Mouse (Mus musculus) liver, embryonic 14.5 days (tissue): Measurements from ENCODE around the gene Cldn20. TPM values are rescaled to one million over a fixed set of nuclear protein-coding genes. Genes with fewer than 3 reads are reported as not detected.

ENCODE experiments used
- ATAC-seq: fragments of 200-750 bp; cut with Nextera tagmentation; 2 replicates; pipeline ENCODE4 v1.8.0; 2017; ENCODE audit warnings: moderate number of reproducible peaks, mild to moderate bottlenecking, moderate library complexity; ENCODE audit not compliant: insufficient read depth
- DNase-seq, 3 experiments: peaks; one replicate each; pipeline ENCODE4 v3.0.0-alpha.2; 2012 to 2013; ENCODE audit warnings: low read depth in 3 of 3, low spot score in 3 of 3
- H3K27ac ChIP-seq: fragments of 300-500 bp; sonication (generic); 2 replicates; pipeline ENCODE4 v1.5.1; 2014; ENCODE audit warnings: moderate library complexity, mild to moderate bottlenecking, control low read depth, inconsistent platforms
- H3K27me3 ChIP-seq: fragments of 300-500 bp; sonication (generic); 2 replicates; pipeline ENCODE4 v1.6.1; 2014; ENCODE audit warnings: mild to moderate bottlenecking, low read length, moderate library complexity; ENCODE audit not compliant: control insufficient read depth, insufficient read depth
- H3K36me3 ChIP-seq: fragments of 300-500 bp; sonication (generic); replicated peaks from 2 replicates; pipeline ENCODE4 v1.6.1; 2014; ENCODE audit warnings: low read depth; ENCODE audit not compliant: control insufficient read depth, insufficient read depth
- H3K4me1 ChIP-seq, 2 experiments: fragments of 200-500 bp in 1 of 2; fragments of 300-500 bp in 1 of 2; sonication (generic) in 1 of 2; replicated peaks; 2 replicates each; pipeline ENCODE4 v1.6.1; 2012 to 2014; ENCODE audit warnings: antibody characterized with exemption in 1 of 2, inconsistent platforms in 1 of 2, low read length in 1 of 2; ENCODE audit not compliant: control insufficient read depth in 2 of 2, insufficient read depth in 2 of 2
- H3K4me2 ChIP-seq: fragments of 300-500 bp; sonication (generic); 2 replicates; pipeline ENCODE4 v1.6.1; 2014; ENCODE audit warnings: low read depth, mild to moderate bottlenecking, control low read depth, moderate library complexity
- H3K4me3 ChIP-seq, 2 experiments: fragments of 200-500 bp in 1 of 2; fragments of 300-500 bp in 1 of 2; sonication (generic) in 1 of 2; 2 replicates each; pipeline ENCODE4 v1.5.1; 2012 to 2014; ENCODE audit warnings: low read depth in 2 of 2, low read length in 2 of 2, mild to moderate bottlenecking in 2 of 2, control low read depth in 1 of 2, inconsistent platforms in 1 of 2, moderate library complexity in 1 of 2; ENCODE audit not compliant: insufficient read depth in 1 of 2
- H3K9ac ChIP-seq: fragments of 300-500 bp; sonication (generic); replicated peaks from 2 replicates; pipeline ENCODE4 v1.6.1; 2014; ENCODE audit warnings: mild to moderate bottlenecking, control low read depth, moderate library complexity
- H3K9me3 ChIP-seq: fragments of 300-500 bp; sonication (generic); 2 replicates; pipeline ENCODE4 v1.6.1; 2016; ENCODE audit warnings: low read length, mixed read lengths; ENCODE audit not compliant: control insufficient read depth
- CTCF ChIP-seq: IDR thresholded peaks from 2 replicates; pipeline ENCODE4 v1.5.1; 2016; ENCODE audit warnings: antibody characterized with exemption, low read depth, control low read depth
- EP300 ChIP-seq: IDR thresholded peaks from 2 replicates; pipeline ENCODE4 v1.6.1; 2016; ENCODE audit warnings: antibody characterized with exemption, low read depth
- WGBS: fragments of 180-500 bp; shearing (Covaris S2); extraction: QIAGEN DNeasy Blood & Tissue Kit; methylation state at CpG from one replicate; pipeline ENCODE4 v1.1.7; 2014; ENCODE audit not compliant: insufficient replicate concordance; 5-methylcytosine and 5-hydroxymethylcytosine counted together
- polyA plus RNA-seq, 2 experiments: library from polyadenylated mRNA; depleted of rRNA in 1 of 2; stranded (reverse) in 1 of 2; unstranded in 1 of 2; fragments of >200 nt; fragmentation: Nextera tagmentation in 1 of 2; extraction: Ambion mirVana in 1 of 2; gene quantifications; 2 replicates each; pipeline versions ENCODE4 v1.2.1 to v1.2.3; 2012 to 2014

Cldn20 gene
- polyA plus RNA-seq, 2 experiments, result 0.13 TPM; not detected in 1

DNA sequence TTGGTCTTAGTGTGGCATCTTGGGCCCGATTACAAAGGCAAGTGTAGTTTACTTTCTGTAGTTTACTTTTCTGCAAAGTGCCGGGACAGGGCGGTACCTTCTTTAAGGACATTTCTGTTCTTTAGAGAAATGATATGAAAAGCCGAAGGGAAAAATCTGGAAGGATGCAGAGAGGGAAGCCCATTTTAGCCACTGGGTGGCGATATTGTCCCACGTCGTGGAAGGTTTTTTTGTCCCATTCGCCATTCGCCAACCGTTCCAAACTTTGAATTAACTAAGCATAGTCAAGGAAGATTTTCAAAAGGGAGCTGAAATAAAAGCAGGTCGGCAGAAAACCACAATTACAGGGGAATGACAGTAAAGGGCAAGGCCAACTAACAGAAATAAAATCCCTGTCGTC is 38.5 kb downstream of the Cldn20 start:
- DNase-seq (no peak), ATAC-seq (no peak)
- Histone ChIP-seq H3K9me3 (no peaks in the 10 kb centered on the region), H3K4me1 (no peaks in the 10 kb centered on the region), H3K36me3 (no peaks in the 10 kb centered on the region), H3K27ac (no peak overlapping the region), H3K4me3 (no peak overlapping the region), H3K4me2 (no peak overlapping the region), H3K9ac (no peak overlapping the region), H3K27me3 (no peaks in the 10 kb centered on the region)
- TF ChIP-seq EP300, result no peak
- TF ChIP-seq CTCF, result peak; percentile 70
- WGBS, result 5% methylated on average over 12 of the region's 12 CpGs

Other genes starting within 250 kb of the Cldn20 start
- 0.29 and 0.30 TPM in 2 replicates for gene Tiam2, start 206.0 kb upstream of the Cldn20 start, polyA plus RNA-seq (2012; rRNA removed)
- gene Tiam2, start 206.0 kb upstream of the Cldn20 start, polyA plus RNA-seq (2014; fragmentation: Nextera tagmentation; extraction: Ambion mirVana), result 0.49 and 0.60 TPM in 2 replicates
- gene Tfb1m, start 25.2 kb downstream of the Cldn20 start, polyA plus RNA-seq (2012; rRNA removed), result 6.7 and 9.8 TPM in 2 replicates
- 12.9 and 13.4 TPM in 2 replicates for gene Tfb1m, start 25.2 kb downstream of the Cldn20 start, polyA plus RNA-seq (2014; fragmentation: Nextera tagmentation; extraction: Ambion mirVana)
- not detected in 2 replicates for gene Nox3, start 163.7 kb downstream of the Cldn20 start, polyA plus RNA-seq (2012; rRNA removed)
- not detected in 2 replicates for gene Nox3, start 163.7 kb downstream of the Cldn20 start, polyA plus RNA-seq (2014; fragmentation: Nextera tagmentation; extraction: Ambion mirVana)